Mouse (Mus musculus): ENCODE results near the gene Usp47. TPM values are rescaled to one million over a fixed set of nuclear protein-coding genes. Genes with fewer than 3 reads are reported as not detected.
"Not testable (repeated sequence)": the region's sequence is repeated elsewhere in the genome, so short reads cannot be mapped to it uniquely, and the experiment has no call there.

The Usp47 gene
- polyA plus RNA-seq, 1 experiment from 2014 or later, result 43.6 TPM

DNA sequence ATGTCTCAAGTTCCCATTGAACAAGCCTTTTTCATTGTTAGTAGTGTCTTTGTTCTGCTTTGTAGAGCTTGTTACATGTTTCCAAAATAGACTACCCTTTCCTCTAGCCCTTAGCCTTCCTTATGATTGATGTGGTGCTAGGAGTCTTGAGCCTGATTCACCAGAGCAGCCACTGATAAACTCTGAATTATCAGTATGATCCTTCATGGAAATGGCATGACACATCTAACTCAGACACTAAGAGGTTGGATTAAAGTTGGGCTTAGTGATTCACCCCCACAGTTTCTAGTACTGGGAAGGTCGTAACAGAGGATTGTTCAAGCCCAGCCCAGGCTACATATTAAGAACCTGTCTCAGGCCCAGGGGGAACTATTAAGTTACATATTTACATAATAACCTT is 59.3 kb downstream of the Usp47 start:
- no peak overlapping the region for H3K27ac ChIP-seq
- peaks cover 38% of the 10 kb centered on the region for H3K36me3 ChIP-seq (ENCODE audit: inconsistent target)
- H3K79me2 ChIP-seq (ENCODE audit: inconsistent target), result no peaks in the 10 kb centered on the region
- 100% methylated on average over 1 of the region's 1 CpGs for WGBS (ENCODE audit: missing documents)
- H3K4me3 ChIP-seq (ENCODE audit: inconsistent target), result no peak overlapping the region

- Histone ChIP-seq H3K27ac (no peak overlapping the region), H3K36me3 (ENCODE audit: inconsistent target) (peaks cover 38% of the 10 kb centered on the region; the same call in 1 of the 2 replicates), H3K79me2 (ENCODE audit: inconsistent target) (no peaks in the 10 kb centered on the region), H3K4me3 (ENCODE audit: inconsistent target) (no peak overlapping the region)
- WGBS (ENCODE audit: missing documents), result 95% methylated on average over 2 of the region's 2 CpGs
Observed at GRCm38 (mm10) chr7:112084222-112084621, 60.9 kb downstream of the Usp47 start.

DNA sequence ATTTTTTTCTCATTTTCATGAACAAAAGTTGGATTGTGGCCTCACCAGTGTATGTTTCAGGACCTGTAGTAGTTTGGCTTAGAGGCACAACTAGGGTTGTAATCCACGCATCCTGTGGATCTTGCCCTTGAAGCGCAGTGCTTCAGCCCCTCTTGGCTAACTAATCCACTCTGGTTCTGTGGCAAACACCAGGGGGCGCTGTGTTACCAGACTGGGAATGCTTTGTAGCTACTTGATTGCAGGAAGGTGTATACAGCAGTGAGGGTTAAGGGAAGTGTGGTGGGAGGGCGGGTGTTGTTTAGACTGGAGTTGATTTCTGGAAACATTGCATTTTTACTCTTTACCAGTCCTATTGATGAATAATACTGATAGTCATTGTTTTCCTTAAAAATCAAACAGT is 61.8 kb downstream of the Usp47 start:
- WGBS (ENCODE audit: missing documents), result 54% methylated on average over 4 of the region's 4 CpGs
- Histone ChIP-seq H3K4me3 (ENCODE audit: inconsistent target) (no peak overlapping the region), H3K36me3 (ENCODE audit: inconsistent target) (peaks cover 40% of the 10 kb centered on the region; the same call in 1 of the 2 replicates), H3K27ac (no peak overlapping the region), H3K79me2 (ENCODE audit: inconsistent target) (no peaks in the 10 kb centered on the region)

- Histone ChIP-seq H3K4me3 (ENCODE audit: inconsistent target) (no peak overlapping the region), H3K79me2 (ENCODE audit: inconsistent target) (no peaks in the 10 kb centered on the region), H3K36me3 (ENCODE audit: inconsistent target) (peaks cover 46% of the 10 kb centered on the region), H3K27ac (no peak overlapping the region)
- WGBS (ENCODE audit: missing documents), result 97% methylated on average over 2 of the region's 2 CpGs
Observed at GRCm38 (mm10) chr7:112086186-112086585, 62.9 kb downstream of the Usp47 start.

DNA sequence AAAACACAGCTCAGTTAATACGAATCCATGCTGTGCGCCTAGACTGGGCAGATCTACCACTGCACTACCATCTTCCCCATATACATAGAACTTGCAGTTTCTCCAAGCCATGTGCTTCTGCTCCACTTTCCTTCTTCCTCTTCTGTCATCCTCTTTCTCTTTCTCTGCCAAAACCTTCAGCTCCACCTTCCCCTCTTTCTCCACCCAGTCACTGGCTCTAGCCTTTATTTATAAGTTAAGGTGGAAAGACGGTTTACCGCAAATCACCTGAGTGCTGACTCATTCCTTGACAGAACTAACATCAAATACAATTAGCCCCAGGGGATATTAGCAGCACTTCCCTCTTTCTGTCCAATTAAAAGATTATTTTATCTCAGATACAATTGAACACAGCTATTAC is 71.6 kb downstream of the Usp47 start:
- H3K4me3 ChIP-seq (ENCODE audit: inconsistent target); H3K27ac ChIP-seq; H3K79me2 ChIP-seq (ENCODE audit: inconsistent target): not testable (repeated sequence)
- WGBS (ENCODE audit: missing documents), result 69% methylated on average over 4 of the region's 4 CpGs
- peaks cover 54% of the 10 kb centered on the region for H3K36me3 ChIP-seq (ENCODE audit: inconsistent target)

- H3K27ac ChIP-seq, result no peak overlapping the region
- H3K4me3 ChIP-seq (ENCODE audit: inconsistent target), result no peak overlapping the region
- WGBS (ENCODE audit: missing documents), result 92% methylated on average over 2 of the region's 2 CpGs
- H3K79me2 ChIP-seq (ENCODE audit: inconsistent target), result no peaks in the 10 kb centered on the region
- H3K36me3 ChIP-seq (ENCODE audit: inconsistent target), result peaks cover 37% of the 10 kb centered on the region; the same call in 1 of the 2 replicates
Observed at GRCm38 (mm10) chr7:112100887-112101286, 77.6 kb downstream of the Usp47 start.

DNA sequence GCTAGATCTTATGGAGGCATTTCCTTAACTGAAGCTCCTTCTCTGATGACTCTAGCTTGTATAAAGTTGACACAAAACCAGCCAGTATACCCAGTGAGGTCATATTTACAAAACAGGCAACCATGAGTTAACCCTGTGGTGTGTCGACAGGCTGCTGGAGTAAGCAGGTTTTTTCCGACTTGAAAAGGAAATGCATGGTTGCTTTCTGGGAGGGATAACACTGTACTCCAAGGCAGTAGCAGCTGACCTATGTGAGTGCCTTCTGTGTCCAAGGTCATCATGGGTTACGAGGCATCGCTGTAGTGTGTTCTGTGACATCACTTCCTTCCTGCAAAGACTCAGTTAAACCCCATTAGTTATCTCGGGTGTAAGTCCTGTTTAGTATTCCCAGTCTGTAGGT is 79.6 kb downstream of the Usp47 start:
- 39% methylated on average over 5 of the region's 5 CpGs for WGBS (ENCODE audit: missing documents)
- Histone ChIP-seq H3K36me3 (ENCODE audit: inconsistent target) (peaks cover 53% of the 10 kb centered on the region), H3K27ac (peak overlapping the region; percentile 46)

GRCm38 (mm10) chr7:112103816-112104215 is 80.5 kb downstream of the Usp47 start:
- WGBS (ENCODE audit: missing documents), result 91% methylated on average over 5 of the region's 5 CpGs

More for the DNA sequence above, 79.6 kb downstream of the Usp47 start:
- Histone ChIP-seq H3K79me2 (ENCODE audit: inconsistent target) (no peaks in the 10 kb centered on the region), H3K4me3 (ENCODE audit: inconsistent target) (no peak overlapping the region)

DNA sequence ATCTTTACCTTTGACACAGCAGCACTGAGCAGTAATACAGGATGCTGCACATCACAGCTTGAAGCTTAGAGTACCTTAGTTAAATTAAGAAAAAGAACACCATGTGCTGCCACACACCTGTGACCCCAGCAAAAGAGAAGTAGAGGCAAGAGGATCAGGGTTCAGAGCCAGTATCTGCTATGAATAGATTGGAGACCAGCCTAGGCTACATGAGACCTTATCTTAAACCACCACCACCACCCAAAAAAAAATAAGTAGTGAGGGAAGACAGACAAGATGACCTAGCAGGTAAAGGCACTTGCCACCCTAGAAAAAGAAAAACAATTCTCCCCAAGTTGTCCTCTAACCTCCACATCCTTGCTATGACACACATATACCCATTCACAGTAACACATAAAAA is 85.5 kb downstream of the Usp47 start:
- H3K36me3 ChIP-seq (ENCODE audit: inconsistent target), result peaks cover 61% of the 10 kb centered on the region
- no peaks in the 10 kb centered on the region for H3K79me2 ChIP-seq (ENCODE audit: inconsistent target)
- H3K4me3 ChIP-seq (ENCODE audit: inconsistent target), result no peak overlapping the region
- no peak overlapping the region for H3K27ac ChIP-seq

More at GRCm38 (mm10) chr7:112103816-112104215, 80.5 kb downstream of the Usp47 start:
- Histone ChIP-seq H3K27ac (0 out of 2 replicates have a peak overlapping the region, but pooled peaks have one; percentile 46), H3K36me3 (ENCODE audit: inconsistent target) (peaks cover 53% of the 10 kb centered on the region), H3K79me2 (ENCODE audit: inconsistent target) (no peaks in the 10 kb centered on the region), H3K4me3 (ENCODE audit: inconsistent target) (no peak overlapping the region)

GRCm38 (mm10) chr7:112110638-112111372 is 87.5 kb downstream of the Usp47 start:
- H3K36me3 ChIP-seq (ENCODE audit: inconsistent target), result peaks cover 45% of the 10 kb centered on the region
- H3K27ac ChIP-seq, result no peak overlapping the region
- 94% methylated on average over 19 of the region's 19 CpGs for WGBS (ENCODE audit: missing documents)
- H3K4me3 ChIP-seq (ENCODE audit: inconsistent target), result no peak overlapping the region
- H3K79me2 ChIP-seq (ENCODE audit: inconsistent target), result no peaks in the 10 kb centered on the region

DNA sequence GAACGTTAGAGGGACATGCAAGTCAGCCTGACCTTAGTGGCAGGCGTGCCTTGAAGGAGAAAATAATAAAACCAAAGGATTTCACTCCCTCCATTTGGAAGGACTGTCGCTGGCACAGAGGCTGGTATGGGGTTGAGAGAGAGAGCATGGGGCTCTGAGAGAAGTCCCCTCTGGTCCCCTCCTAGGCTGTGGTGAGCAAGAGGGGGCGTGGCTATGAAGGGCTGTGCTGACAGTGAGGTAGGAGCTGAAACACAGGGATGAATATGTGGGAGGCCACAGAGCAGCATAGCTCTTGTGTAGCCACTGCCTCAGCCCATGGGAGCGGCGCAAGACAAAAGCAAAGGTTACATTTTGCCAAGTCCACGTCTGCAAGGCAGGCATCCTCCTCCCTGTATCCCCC is 94.2 kb downstream of the Usp47 start:
- no peaks in the 10 kb centered on the region for H3K36me3 ChIP-seq (ENCODE audit: inconsistent target)
- H3K4me3 ChIP-seq (ENCODE audit: inconsistent target), result no peak overlapping the region
- no peak overlapping the region for H3K27ac ChIP-seq
- H3K79me2 ChIP-seq (ENCODE audit: inconsistent target), result no peaks in the 10 kb centered on the region
- WGBS (ENCODE audit: missing documents), result 88% methylated on average over 7 of the region's 7 CpGs

GRCm38 (mm10) chr7:112118086-112118485 is 94.8 kb downstream of the Usp47 start:
- Histone ChIP-seq H3K27ac (no peak overlapping the region), H3K36me3 (ENCODE audit: inconsistent target) (no peaks in the 10 kb centered on the region), H3K79me2 (ENCODE audit: inconsistent target) (no peaks in the 10 kb centered on the region), H3K4me3 (ENCODE audit: inconsistent target) (no peak overlapping the region)
- 82% methylated on average over 7 of the region's 7 CpGs for WGBS (ENCODE audit: missing documents)

DNA sequence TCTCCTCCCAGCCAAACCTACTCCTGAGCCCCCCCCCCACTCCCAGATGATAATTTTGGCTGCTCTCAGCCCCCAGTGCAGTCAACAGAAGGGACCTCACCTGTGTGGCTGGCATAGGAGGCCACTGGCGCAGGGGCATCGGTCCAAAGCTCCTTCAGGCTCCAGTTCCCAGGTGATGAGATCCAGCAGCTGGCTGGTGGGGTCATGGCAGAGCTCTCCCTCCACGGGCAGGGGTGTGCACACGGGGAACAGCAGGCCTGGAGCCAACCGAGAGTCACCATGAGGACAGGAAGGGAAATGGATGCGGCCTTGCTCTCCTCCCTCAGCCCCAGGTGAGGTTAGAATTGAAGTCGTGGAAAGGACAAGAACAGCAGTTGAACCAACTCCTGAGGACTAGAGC is 95.9 kb downstream of the Usp47 start:
- H3K27ac ChIP-seq, result no peak overlapping the region
- 85% methylated on average over 7 of the region's 7 CpGs for WGBS (ENCODE audit: missing documents)
- no peaks in the 10 kb centered on the region for H3K79me2 ChIP-seq (ENCODE audit: inconsistent target)
- H3K36me3 ChIP-seq (ENCODE audit: inconsistent target), result no peaks in the 10 kb centered on the region
- H3K4me3 ChIP-seq (ENCODE audit: inconsistent target), result no peak overlapping the region

- Histone ChIP-seq H3K4me3 (ENCODE audit: inconsistent target) (no peak overlapping the region), H3K36me3 (ENCODE audit: inconsistent target) (no peaks in the 10 kb centered on the region), H3K27ac (no peak overlapping the region), H3K79me2 (ENCODE audit: inconsistent target) (no peaks in the 10 kb centered on the region)
- 89% methylated on average over 11 of the region's 11 CpGs for WGBS (ENCODE audit: missing documents)
Observed at GRCm38 (mm10) chr7:112120861-112121810, 97.8 kb downstream of the Usp47 start.
